Mouse (Mus musculus) liver, embryonic 14.5 days (tissue): ENCODE results near the gene Ccm2l. TPM values are rescaled to one million over a fixed set of nuclear protein-coding genes. Genes with fewer than 3 reads are reported as not detected.

ENCODE experiments used
- ATAC-seq: fragments of 200-750 bp; cut with Nextera tagmentation; 2 replicates; pipeline ENCODE4 v1.8.0; 2017; ENCODE audit warnings: moderate number of reproducible peaks, mild to moderate bottlenecking, moderate library complexity; ENCODE audit not compliant: insufficient read depth
- DNase-seq, 3 experiments: peaks; one replicate each; pipeline ENCODE4 v3.0.0-alpha.2; 2012 to 2013; ENCODE audit warnings: low read depth in 3 of 3, low spot score in 3 of 3
- H3K27ac ChIP-seq: fragments of 300-500 bp; sonication (generic); 2 replicates; pipeline ENCODE4 v1.5.1; 2014; ENCODE audit warnings: moderate library complexity, mild to moderate bottlenecking, control low read depth, inconsistent platforms
- H3K27me3 ChIP-seq: fragments of 300-500 bp; sonication (generic); 2 replicates; pipeline ENCODE4 v1.6.1; 2014; ENCODE audit warnings: mild to moderate bottlenecking, low read length, moderate library complexity; ENCODE audit not compliant: control insufficient read depth, insufficient read depth
- H3K36me3 ChIP-seq: fragments of 300-500 bp; sonication (generic); replicated peaks from 2 replicates; pipeline ENCODE4 v1.6.1; 2014; ENCODE audit warnings: low read depth; ENCODE audit not compliant: control insufficient read depth, insufficient read depth
- H3K4me1 ChIP-seq, 2 experiments: fragments of 200-500 bp in 1 of 2; fragments of 300-500 bp in 1 of 2; sonication (generic) in 1 of 2; replicated peaks; 2 replicates each; pipeline ENCODE4 v1.6.1; 2012 to 2014; ENCODE audit warnings: antibody characterized with exemption in 1 of 2, inconsistent platforms in 1 of 2, low read length in 1 of 2; ENCODE audit not compliant: control insufficient read depth in 2 of 2, insufficient read depth in 2 of 2
- H3K4me2 ChIP-seq: fragments of 300-500 bp; sonication (generic); 2 replicates; pipeline ENCODE4 v1.6.1; 2014; ENCODE audit warnings: low read depth, mild to moderate bottlenecking, control low read depth, moderate library complexity
- H3K4me3 ChIP-seq, 2 experiments: fragments of 200-500 bp in 1 of 2; fragments of 300-500 bp in 1 of 2; sonication (generic) in 1 of 2; 2 replicates each; pipeline ENCODE4 v1.5.1; 2012 to 2014; ENCODE audit warnings: low read depth in 2 of 2, low read length in 2 of 2, mild to moderate bottlenecking in 2 of 2, control low read depth in 1 of 2, inconsistent platforms in 1 of 2, moderate library complexity in 1 of 2; ENCODE audit not compliant: insufficient read depth in 1 of 2
- H3K9ac ChIP-seq: fragments of 300-500 bp; sonication (generic); replicated peaks from 2 replicates; pipeline ENCODE4 v1.6.1; 2014; ENCODE audit warnings: mild to moderate bottlenecking, control low read depth, moderate library complexity
- H3K9me3 ChIP-seq: fragments of 300-500 bp; sonication (generic); 2 replicates; pipeline ENCODE4 v1.6.1; 2016; ENCODE audit warnings: low read length, mixed read lengths; ENCODE audit not compliant: control insufficient read depth
- CTCF ChIP-seq: IDR thresholded peaks from 2 replicates; pipeline ENCODE4 v1.5.1; 2016; ENCODE audit warnings: antibody characterized with exemption, low read depth, control low read depth
- EP300 ChIP-seq: IDR thresholded peaks from 2 replicates; pipeline ENCODE4 v1.6.1; 2016; ENCODE audit warnings: antibody characterized with exemption, low read depth
- WGBS: fragments of 180-500 bp; shearing (Covaris S2); extraction: QIAGEN DNeasy Blood & Tissue Kit; methylation state at CpG from one replicate; pipeline ENCODE4 v1.1.7; 2014; ENCODE audit not compliant: insufficient replicate concordance; 5-methylcytosine and 5-hydroxymethylcytosine counted together
- polyA plus RNA-seq, 2 experiments: library from polyadenylated mRNA; depleted of rRNA in 1 of 2; stranded (reverse) in 1 of 2; unstranded in 1 of 2; fragments of >200 nt; fragmentation: Nextera tagmentation in 1 of 2; extraction: Ambion mirVana in 1 of 2; gene quantifications; 2 replicates each; pipeline versions ENCODE4 v1.2.1 to v1.2.3; 2012 to 2014

The Ccm2l gene
- polyA plus RNA-seq, 2 experiments, result 0.81 to 2.2 TPM

- no peaks in the 10 kb centered on the region for H3K36me3 ChIP-seq
- H3K27me3 ChIP-seq, result no peaks in the 10 kb centered on the region
- no peak for ATAC-seq
- no peak for DNase-seq
- no peak for TF ChIP-seq EP300
- TF ChIP-seq CTCF, result no peak
- no peak overlapping the region for H3K27ac ChIP-seq
- H3K4me3 ChIP-seq, result no peak overlapping the region
- H3K4me1 ChIP-seq, result peaks cover 0 to 2% of the 10 kb centered on the region in 2 experiments; a peak in 1 of 4 replicates
- no peak overlapping the region for H3K9ac ChIP-seq
- H3K9me3 ChIP-seq, result no peaks in the 10 kb centered on the region
- H3K4me2 ChIP-seq, result no peak overlapping the region
- WGBS, result 68% methylated on average over 8 of the region's 8 CpGs
Measured at GRCm38 (mm10) chr2:153083275-153083674, 17.5 kb downstream of the Ccm2l start.

DNA sequence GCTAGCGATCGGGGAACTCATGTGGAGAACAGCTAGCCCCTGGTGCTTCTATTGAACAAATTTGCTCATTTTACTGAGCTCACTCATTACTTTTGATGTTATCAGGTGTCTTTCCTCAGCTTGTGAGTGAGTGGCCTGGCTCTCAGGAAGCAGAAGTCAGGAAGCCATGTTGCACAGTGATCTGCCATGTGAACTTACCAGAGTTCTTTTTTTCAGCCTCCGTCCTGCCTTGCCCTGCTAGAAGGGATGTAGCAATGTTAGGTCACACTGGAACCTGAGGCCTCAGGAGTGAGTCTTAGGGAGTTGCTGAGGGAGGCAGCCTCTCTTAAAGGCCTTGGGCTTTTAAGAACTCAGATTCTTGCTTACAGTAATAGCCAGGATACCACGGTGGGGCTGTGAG lies 18.1 kb downstream of the Ccm2l start:
- no peak overlapping the region for H3K9ac ChIP-seq
- peaks cover 0 to 2% of the 10 kb centered on the region in 2 experiments; a peak in 1 of 4 replicates for H3K4me1 ChIP-seq
- H3K27me3 ChIP-seq, result no peaks in the 10 kb centered on the region
- H3K4me2 ChIP-seq, result no peak overlapping the region
- ATAC-seq, result no peak
- H3K4me3 ChIP-seq, result no peak overlapping the region
- DNase-seq, result no peak
- no peaks in the 10 kb centered on the region for H3K9me3 ChIP-seq
- H3K36me3 ChIP-seq, result no peaks in the 10 kb centered on the region
- TF ChIP-seq CTCF, result no peak
- TF ChIP-seq EP300, result no peak
- 52% methylated on average over 4 of the region's 4 CpGs for WGBS
- no peak overlapping the region for H3K27ac ChIP-seq

GRCm38 (mm10) chr2:153084261-153084976 lies 18.7 kb downstream of the Ccm2l start:
- Histone ChIP-seq H3K27me3 (no peaks in the 10 kb centered on the region), H3K36me3 (no peaks in the 10 kb centered on the region), H3K27ac (no peak overlapping the region), H3K4me2 (no peak overlapping the region), H3K9me3 (no peaks in the 10 kb centered on the region), H3K9ac (no peak overlapping the region), H3K4me3 (no peak overlapping the region), H3K4me1 (peaks cover 0 to 2% of the 10 kb centered on the region in 2 experiments; a peak in 1 of 4 replicates)
- peak; percentile 32 for TF ChIP-seq CTCF
- no peak for TF ChIP-seq EP300
- 40% methylated on average over 7 of the region's 7 CpGs for WGBS
- no peak for DNase-seq
- peak; percentile 45 for ATAC-seq

DNA sequence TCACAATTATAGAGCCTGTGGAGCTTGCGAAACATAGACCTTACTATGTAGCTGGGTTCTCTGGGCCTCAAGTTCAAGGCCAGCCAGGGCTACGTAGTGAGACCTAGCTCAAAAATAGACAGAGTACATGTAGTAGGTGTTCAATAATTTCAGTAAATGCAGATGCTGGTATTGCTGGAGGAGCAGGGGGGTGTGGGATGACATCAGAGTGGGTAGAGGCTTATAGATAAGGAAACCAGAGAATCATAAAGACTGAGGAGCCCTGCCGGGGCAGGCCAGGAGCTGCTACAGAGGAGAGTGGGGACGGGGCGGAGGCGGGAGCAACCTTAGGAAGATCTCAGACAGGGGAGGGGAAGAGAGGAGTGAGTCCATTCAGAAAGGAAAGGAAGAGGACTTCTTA lies 19.8 kb downstream of the Ccm2l start:
- no peak for TF ChIP-seq CTCF
- TF ChIP-seq EP300, result no peak

DNA sequence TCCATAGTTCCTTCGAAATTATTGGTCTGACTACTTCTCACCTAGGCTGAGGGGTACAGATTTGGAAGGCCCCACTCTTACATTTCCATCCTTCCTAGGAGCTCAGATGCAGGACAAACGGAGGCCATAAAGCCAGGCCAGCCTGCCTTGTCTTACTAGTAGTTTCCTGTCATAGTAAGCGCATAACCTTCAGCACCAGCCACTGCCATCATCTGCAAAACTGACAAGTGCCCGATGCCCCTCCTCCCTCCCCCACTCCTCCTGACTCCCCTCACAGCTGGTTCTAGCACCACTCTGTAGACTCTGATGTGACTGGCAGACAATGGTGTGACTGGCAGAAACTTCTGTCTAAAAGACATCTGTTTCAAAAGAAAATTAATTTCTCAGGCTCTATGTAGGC lies 20.4 kb downstream of the Ccm2l start:
- DNase-seq (no peak), ATAC-seq (no peak)
- TF ChIP-seq CTCF (no peak), EP300 (no peak)
- no peak overlapping the region for H3K27ac ChIP-seq
- H3K27me3 ChIP-seq, result no peaks in the 10 kb centered on the region
- no peak overlapping the region for H3K4me3 ChIP-seq
- no peak overlapping the region for H3K4me2 ChIP-seq
- no peak overlapping the region for H3K9ac ChIP-seq
- H3K36me3 ChIP-seq, result no peaks in the 10 kb centered on the region
- 59% methylated on average over 4 of the region's 4 CpGs for WGBS
- H3K4me1 ChIP-seq, result peaks cover 0 to 2% of the 10 kb centered on the region in 2 experiments; a peak in 1 of 4 replicates
- no peaks in the 10 kb centered on the region for H3K9me3 ChIP-seq

More for the DNA sequence above, 19.8 kb downstream of the Ccm2l start:
- Histone ChIP-seq H3K27me3 (no peaks in the 10 kb centered on the region), H3K4me2 (no peak overlapping the region), H3K36me3 (no peaks in the 10 kb centered on the region), H3K4me3 (no peak overlapping the region), H3K9me3 (no peaks in the 10 kb centered on the region), H3K4me1 (peaks cover 0 to 2% of the 10 kb centered on the region in 2 experiments; a peak in 1 of 4 replicates), H3K27ac (no peak overlapping the region), H3K9ac (no peak overlapping the region)
- no peak for DNase-seq
- WGBS, result 58% methylated on average over 6 of the region's 6 CpGs
- ATAC-seq, result no peak
